Mouse (Mus musculus) cerebellum, postnatal 25 days (tissue): Measurements from ENCODE around the gene Ccnb2.
"Not testable (repeated sequence)": the region's sequence is repeated elsewhere in the genome, so short reads cannot be mapped to it uniquely, and the experiment has no call there.

Experiments
- DNase-seq, 2 experiments: peaks; one replicate each; pipeline ENCODE4 v3.0.0; 2021; ENCODE audit warnings: mixed read lengths in 2 of 2

The Ccnb2 gene

GRCm38 (mm10) chr9:70421257-70422056 lies at the start of gene Ccnb2:
TSS of gene Ccnb2 (minus strand) at chr9:70421547.
- DNase-seq = peak; percentile 75 to 86

DNA sequence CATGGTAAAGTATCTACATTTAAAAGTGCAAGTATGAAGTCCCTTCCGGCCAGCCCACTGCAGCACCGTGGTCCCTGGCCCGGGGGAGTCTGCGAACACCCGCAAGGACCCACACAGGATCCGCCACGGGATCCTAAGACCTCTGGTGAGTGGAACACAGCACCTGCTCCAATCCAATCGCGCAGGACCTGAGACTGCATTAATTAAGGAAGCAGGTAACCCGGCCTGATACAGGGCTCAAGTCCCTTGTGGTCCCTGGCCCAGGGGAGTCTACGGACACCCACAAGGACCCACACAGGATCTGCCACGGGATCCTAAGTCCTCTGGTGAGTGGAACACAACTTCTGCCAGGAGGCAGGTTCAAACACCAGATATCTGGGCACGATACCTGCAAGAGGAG lies 41.7 kb upstream of the Ccnb2 start:
- DNase-seq = not testable (repeated sequence)

- DNase-seq = no peak
These were observed 31.0 kb upstream of the Ccnb2 start for GRCm38 (mm10) chr9:70452371-70452770.

DNA sequence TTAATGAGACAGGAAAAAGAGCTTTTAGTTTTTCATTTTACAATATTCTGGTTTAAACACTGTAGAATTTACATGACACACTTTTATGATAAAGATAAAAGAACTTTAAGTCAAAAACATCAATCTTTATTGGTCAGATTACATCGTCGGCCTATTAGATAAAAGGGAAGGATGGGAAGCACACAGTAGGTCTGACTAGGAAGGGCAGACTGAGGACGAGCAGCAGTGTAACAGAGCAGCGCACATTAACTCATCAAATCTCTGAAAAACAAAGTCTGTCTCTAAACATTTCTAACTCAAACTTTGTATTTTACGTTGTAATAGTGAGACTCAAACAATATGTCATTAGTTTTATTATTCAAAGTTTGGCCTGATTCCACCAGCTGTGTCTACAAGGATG lies 27.7 kb upstream of the Ccnb2 start:
- no peak for DNase-seq

GRCm38 (mm10) chr9:70439959-70440358 lies 18.6 kb upstream of the Ccnb2 start:
- DNase-seq = no peak

DNA sequence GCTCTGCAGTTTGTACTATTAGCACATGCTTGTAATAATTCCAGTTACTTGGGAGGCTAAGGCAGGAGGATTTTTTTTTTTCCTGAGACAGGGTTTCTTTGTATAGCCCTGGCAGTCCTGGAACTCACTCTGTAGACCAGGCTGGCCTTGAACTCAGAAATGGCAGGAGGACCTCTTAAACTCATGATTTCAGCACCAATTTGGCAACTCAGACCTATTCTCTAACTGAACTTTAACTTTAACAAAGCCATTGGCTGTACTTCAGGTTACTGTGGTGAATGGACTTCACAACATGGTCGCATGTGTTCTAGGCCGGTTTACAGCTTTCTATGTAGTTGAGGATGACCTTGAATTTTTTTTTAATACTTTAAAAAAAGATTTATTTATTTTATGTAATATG lies 1.3 kb upstream of the Ccnb2 start:
- no peak for DNase-seq

DNA sequence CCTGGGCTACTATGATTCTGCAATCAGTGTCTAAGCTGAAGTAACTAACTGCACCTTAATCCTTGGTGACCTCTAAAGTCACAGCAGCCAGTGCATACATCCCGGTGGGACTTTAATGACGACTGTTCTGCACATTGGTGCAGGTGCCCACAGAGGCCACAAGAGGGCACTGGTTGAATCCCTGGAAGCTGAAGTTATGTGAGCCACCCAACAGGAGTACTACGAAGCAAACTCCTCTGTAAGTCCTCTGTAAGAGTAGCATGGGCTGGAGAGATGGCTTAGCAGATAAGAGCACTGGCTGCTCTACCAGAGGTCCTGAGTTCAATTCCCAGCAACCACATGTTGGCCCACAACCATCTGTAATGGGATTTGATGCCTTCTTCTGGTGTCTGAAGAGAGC lies 4.9 kb downstream of the Ccnb2 start:
- DNase-seq = no peak

DNA sequence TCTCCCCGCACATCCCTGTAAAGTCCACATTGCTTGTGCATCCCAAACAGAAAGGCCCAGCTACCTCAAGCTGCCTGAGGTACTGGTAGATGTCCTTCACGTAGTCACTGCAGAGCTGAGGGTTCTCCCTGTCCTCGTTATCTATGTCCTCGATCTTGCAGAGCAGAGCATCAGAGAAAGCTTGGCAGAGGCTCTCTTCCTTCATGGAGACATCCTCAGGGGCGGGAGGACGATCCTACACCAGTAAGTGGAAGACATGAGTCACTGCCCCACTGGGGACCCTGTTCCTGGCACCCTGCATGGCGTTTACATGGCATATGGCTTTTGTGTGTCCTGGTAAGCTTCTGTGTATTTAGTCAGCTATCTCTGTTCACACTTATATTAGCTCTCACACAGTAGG lies 8.3 kb downstream of the Ccnb2 start:
- DNase-seq = no peak

DNA sequence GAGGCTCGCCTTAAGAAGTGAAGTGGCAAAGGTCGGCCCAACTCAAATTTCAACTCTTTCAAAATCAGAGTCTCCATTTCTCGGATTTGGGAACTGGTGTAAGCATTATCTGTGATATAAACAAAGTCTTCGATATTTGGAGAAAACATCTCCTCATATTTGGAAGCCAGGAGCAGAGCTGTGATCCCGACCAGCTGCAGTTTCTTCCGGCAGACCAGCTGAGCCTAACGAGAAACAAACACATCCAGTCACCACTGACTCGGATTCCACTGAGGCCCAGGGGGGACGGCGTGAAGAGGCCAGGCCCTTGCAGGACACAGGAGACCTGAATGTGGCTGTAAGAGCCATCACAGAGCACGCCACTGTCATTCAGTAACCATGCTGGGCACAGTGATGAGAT lies 10.7 kb downstream of the Ccnb2 start:
- DNase-seq = no peak

GRCm38 (mm10) chr9:70409743-70410142 lies 11.6 kb downstream of the Ccnb2 start:
- no peak for DNase-seq

GRCm38 (mm10) chr9:70408791-70409190 lies 12.6 kb downstream of the Ccnb2 start:
- peak in 1 of 2 experiments; percentile 19 for DNase-seq

DNA sequence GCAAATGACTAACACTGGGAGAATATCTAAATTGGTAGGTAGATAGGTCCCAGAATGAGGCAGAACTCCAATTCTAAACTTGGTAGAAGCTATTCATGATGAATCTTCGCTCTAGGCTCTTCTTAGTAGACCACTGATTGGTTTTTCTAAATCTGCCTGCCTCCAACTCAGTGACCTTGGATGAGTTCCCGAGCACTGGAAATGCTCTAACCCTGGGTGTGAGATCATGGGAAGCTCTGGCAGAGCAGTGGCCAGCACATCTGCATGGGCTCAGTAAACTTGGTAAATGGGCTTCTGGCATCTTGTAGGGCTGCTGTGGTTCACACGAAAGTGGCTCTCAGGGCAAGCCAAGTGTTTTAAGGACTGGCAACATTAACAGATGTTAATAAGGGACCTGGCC lies 14.8 kb downstream of the Ccnb2 start:
- DNase-seq = no peak

DNA sequence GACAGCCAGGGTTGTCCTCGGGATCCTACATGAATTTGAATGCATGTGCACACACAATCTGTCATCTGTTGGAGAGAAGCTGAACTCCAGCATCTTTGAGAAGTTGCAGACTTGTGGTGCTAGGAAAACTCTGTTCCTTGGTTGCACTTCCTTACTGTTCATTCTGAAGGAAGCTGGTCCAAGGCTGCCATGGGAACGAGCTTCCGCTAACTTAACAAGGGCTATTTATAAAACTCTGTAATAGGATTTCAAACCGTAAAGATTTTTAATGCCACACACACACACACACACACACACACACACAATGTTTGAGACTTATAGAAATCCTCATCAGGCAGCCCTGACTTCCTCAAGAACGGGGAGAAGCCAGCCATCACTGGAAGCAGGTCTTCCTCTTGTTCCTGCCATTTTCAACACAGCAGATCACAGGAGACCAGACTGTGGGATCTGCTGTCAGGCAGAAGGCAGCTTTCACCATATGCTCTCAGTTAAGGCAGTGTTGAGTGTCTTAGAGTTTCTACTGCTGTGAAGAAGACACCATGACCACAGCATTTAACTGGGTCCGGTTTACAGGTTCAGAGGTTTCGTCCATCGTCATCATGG lies 19.3 kb downstream of the Ccnb2 start:
- DNase-seq = no peak

DNA sequence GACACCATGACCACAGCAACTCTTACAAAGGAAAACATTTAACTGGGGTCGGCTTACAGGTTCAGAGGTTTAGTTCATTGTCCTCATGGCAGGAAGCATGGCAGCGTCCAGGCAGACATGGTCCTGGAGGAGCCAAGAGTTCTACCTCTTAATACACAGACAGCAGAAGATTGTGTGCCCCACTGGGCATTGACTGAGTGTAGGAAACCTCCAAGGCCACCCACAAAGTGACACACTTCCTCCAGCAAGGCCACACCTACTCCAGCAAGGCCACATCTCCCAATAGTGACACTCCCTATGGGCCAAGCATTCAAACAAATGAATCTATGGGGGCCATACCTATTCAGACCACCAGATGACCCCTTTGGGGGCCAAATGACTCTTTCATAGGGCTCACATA lies 25.3 kb downstream of the Ccnb2 start:
- DNase-seq = no peak

DNA sequence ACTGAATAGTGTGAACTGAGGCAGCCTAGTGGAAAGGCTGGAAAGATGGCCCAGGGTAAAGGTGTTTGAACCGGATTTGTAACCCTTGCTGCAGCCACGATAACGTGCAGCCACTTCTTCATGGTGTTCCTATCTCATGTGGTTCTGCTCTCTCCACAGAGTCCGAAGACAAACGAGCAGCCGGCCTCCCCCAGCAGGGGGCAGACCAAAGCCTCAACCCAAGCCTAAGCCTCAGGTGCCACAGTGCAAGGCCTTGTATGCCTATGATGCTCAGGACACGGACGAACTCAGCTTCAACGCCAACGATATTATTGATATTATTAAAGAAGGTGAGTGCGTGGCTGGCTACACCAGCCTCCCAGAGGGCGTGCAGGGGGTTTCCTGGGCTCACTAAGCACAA lies 25.7 kb downstream of the Ccnb2 start:
- DNase-seq = peak in 1 of 2 experiments; percentile 11

GRCm38 (mm10) chr9:70392563-70392907 lies 28.8 kb downstream of the Ccnb2 start:
- DNase-seq = peak; percentile 29 to 46

DNA sequence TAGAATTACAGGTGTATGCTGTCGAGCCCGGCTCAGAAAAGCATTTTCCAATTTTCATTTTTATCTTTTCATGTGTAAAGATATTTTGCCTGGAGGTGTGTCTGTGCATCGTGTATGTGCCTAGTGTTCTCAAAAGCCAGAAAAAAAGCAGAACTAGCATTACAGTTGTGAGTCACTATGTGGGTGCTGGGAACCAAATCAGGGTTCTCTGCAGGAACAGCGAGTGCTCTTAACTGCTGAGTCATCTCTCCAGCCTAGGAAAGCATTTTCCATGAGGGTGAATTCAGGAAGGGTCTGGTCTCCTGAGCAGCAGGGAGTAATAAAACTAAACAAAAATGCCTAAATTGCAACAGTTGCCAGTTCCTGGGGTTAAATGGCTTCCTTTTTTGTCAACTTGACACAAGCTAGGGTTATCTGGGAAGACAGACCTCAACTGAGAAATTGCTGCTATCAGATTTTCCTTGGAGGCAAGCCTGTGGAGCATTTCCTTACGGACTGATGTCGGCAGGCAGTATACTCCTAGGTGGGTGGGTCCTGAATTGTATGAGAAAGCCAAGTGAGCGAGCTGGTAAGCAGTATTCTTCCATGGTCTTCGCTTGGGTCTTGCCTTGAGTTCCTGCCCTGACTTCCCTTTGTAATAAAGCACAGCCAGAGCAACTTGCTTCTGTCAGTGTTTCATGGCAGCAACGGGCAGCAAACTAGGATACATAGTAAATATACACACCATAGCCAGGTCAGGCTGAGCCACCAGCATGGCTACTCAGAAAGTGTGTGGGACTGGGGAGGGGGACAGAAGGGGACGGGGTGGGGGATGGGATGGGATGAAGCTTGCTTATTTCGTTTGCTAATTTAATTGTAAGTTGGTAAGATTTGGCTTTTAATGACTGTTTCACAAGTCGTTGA lies 29.4 kb downstream of the Ccnb2 start:
- DNase-seq = no peak

GRCm38 (mm10) chr9:70391042-70391441 lies 30.3 kb downstream of the Ccnb2 start:
- no peak for DNase-seq

DNA sequence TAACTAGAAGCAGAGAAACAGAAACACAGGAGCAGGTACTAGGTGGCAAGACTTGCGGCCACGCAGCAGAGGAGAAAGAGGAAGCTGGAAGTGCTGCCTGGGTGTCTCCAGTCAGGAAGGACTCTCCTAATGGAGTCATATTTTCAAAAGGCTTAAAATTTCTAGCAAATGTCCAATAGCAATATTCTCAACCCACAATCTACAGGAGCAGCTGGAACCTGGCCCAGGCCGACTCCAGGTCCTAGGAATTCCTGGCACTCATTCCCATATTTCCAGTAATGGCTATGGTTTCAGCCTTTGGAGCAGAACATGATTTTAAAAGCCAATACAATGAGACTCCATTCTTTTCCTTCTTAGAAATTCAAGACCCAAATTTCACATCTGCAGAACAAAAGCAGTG lies 31.8 kb downstream of the Ccnb2 start:
- DNase-seq = peak in 1 of 2 experiments; percentile 13

GRCm38 (mm10) chr9:70387410-70388119 lies 33.8 kb downstream of the Ccnb2 start:
- DNase-seq = no peak

DNA sequence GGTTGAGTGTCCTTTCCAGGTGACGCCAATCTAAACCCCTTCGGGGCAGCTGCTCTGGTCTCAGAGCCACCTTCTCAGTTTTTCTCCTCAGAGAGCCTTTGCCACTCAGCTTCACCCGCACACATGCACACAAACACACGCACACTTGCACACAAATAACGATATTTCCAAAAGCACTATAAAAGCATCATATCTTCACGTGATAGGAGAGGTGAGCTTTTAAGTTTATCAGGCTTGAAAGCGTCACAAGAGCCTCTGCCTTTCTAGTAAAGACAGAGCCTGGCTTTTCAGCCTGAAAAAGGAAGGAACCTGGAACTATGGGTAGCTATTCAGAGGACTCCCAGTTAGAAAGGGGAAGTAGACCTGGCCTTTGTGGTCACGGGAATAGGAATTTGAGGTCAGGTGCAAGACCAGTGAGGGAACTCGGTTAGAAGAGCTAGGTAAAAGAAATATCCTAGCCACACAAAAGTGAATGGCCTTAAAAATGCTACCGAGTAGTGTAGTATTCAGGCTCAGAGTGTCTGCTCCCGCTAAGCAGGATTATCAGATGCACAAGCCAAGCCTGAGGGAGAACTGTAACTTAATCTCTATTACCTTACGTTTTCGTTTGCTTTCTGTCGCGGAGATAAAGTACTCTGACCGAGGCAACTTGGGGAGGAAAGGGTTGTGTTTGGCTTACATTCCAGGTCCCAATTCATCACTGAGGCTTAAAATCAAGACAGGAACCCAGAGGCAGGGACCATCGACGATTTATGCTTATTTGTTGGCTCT lies 36.2 kb downstream of the Ccnb2 start:
- no peak for DNase-seq

- no peak for DNase-seq
These were observed 36.9 kb downstream of the Ccnb2 start for GRCm38 (mm10) chr9:70384494-70384893.
